ENCODE assay signal across 8 mouse cellular contexts in the genomic region with DNA sequence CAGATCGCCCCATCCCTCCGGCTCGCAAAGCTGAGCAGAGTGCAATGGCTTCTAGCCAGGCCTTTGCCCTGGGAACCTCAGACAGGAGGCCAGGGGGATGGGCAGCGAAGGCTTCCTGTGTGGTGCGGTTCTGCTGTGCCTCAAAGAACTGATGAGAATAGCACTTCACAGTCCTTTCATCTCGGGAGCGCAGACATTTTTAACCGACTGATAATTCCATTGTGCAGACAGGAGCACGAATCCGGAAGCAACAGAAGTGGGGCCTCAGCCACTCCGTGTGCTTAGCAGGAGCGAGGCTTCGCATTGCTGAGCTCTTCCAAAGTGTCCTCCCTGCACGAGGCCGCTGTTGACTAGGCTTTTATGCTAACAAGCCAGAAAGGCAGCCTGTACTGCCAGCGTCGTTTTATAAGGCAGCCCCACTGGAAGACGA. TPM values are rescaled to one million over a fixed set of nuclear protein-coding genes. Genes with fewer than 3 reads are reported as not detected.
DNase-seq lines count a peak whose midpoint lies in the region; ATAC-seq lines count a peak whose summit lies in the region.

No protein-coding gene starts in this region.

- WGBS in heart, embryonic 13.5 days = 3% methylated on average over 18 of the region's 18 CpGs
- 14% methylated on average over 18 of the region's 18 CpGs for WGBS in kidney, embryonic 15.5 days
- WGBS in neural tube, embryonic 12.5 days = 18% methylated on average over 18 of the region's 18 CpGs

- DNase-seq in left cerebral cortex, postnatal 10 days (ENCODE audit: extremely low spot score in 1 of 2, low spot score in 2 of 2) = peak; percentile 38 to 74
- no peak for DNase-seq in left cerebral cortex, adult 11 months (ENCODE audit: low spot score)
- DNase-seq in cerebellum, postnatal 36 days = peak; percentile 30 to 35
- DNase-seq in lung, adult 18-20 months = peak; percentile 20 to 36
- DNase-seq in thymus, postnatal 25 days = peak; percentile 79

- ATAC-seq in heart, embryonic 13.5 days (ENCODE audit: extremely low read depth, insufficient number of reproducible peaks, low FRiP score, low TSS enrichment) = peak; percentile 68
- ATAC-seq in kidney, embryonic 15.5 days (replicated peaks; ENCODE audit: low FRiP score) = peak; percentile 30; the same call in 1 of the 2 replicates
- peak; percentile 9; the same call in 1 of the 2 replicates for ATAC-seq in neural tube, embryonic 12.5 days (ENCODE audit: low FRiP score, low read depth)

- peak overlapping the region; percentile 31 for H3K4me3 ChIP-seq in heart, embryonic 13.5 days
- H3K4me3 ChIP-seq in kidney, embryonic 15.5 days (replicated peaks) = peak overlapping the region; percentile 24
- H3K4me3 ChIP-seq in neural tube, embryonic 12.5 days = peak overlapping the region; percentile 1; the same call in 1 of the 2 replicates

- H3K27me3 ChIP-seq in heart, embryonic 13.5 days (replicated peaks) = peaks cover 86% of the 10 kb centered on the region
- 0 out of 2 replicates have a peak, but pooled peaks cover 3% of the 10 kb centered on the region for H3K27me3 ChIP-seq in kidney, embryonic 15.5 days
- no peaks in the 10 kb centered on the region for H3K27me3 ChIP-seq in neural tube, embryonic 12.5 days (replicated peaks)

- H3K36me3 ChIP-seq in heart, embryonic 13.5 days = no peaks in the 10 kb centered on the region
- H3K36me3 ChIP-seq in kidney, embryonic 15.5 days = no peaks in the 10 kb centered on the region
- H3K36me3 ChIP-seq in neural tube, embryonic 12.5 days = no peaks in the 10 kb centered on the region

- no peaks in the 10 kb centered on the region; the same call in 1 of the 2 replicates for H3K9me3 ChIP-seq in heart, embryonic 13.5 days
- no peaks in the 10 kb centered on the region for H3K9me3 ChIP-seq in kidney, embryonic 15.5 days (replicated peaks)
- H3K9me3 ChIP-seq in neural tube, embryonic 12.5 days = no peaks in the 10 kb centered on the region

- intact Hi-C loops in left cerebral cortex, postnatal 10 days (cut with DNase I) = loop anchor here (5.0 kb wide), 1 partner anchor 41 kb away; no protein-coding TSS in a partner anchor

- peak overlapping the region; percentile 65 for H3K4me2 ChIP-seq in heart, embryonic 13.5 days
- peak overlapping the region; percentile 53 for H3K4me2 ChIP-seq in kidney, embryonic 15.5 days
- peak overlapping the region; percentile 41 for H3K4me2 ChIP-seq in neural tube, embryonic 12.5 days (replicated peaks)

- peak overlapping the region; percentile 52; the same call in 1 of the 2 replicates for H3K9ac ChIP-seq in heart, embryonic 13.5 days
- H3K9ac ChIP-seq in kidney, embryonic 15.5 days = no peak overlapping the region
- H3K9ac ChIP-seq in neural tube, embryonic 12.5 days = no peak overlapping the region; the same call in 1 of the 2 replicates

- peaks cover 21% of the 10 kb centered on the region for H3K4me1 ChIP-seq in heart, embryonic 13.5 days
- peaks cover 15% of the 10 kb centered on the region for H3K4me1 ChIP-seq in kidney, embryonic 15.5 days
- H3K4me1 ChIP-seq in neural tube, embryonic 12.5 days = peaks cover 5% of the 10 kb centered on the region; the same call in 1 of the 2 replicates

- H3K27ac ChIP-seq in heart, embryonic 13.5 days (replicated peaks) = peak overlapping the region; percentile 59
- no peak overlapping the region for H3K27ac ChIP-seq in kidney, embryonic 15.5 days
- no peak overlapping the region for H3K27ac ChIP-seq in neural tube, embryonic 12.5 days

RNA-seq across cellular contexts. Expression of a gene that starts 53.6 kb away (rescaled TPM):
- 10 to 100 TPM; 86.6 to 88.5 TPM for total RNA-seq in left cerebral cortex, postnatal 10 days (2021)
- 33.9 and 39.9 TPM in 2 replicates for polyA plus RNA-seq in heart, embryonic 13.5 days (2015; fragmentation: Nextera tagmentation; extraction: Ambion mirVana)
- polyA plus RNA-seq in kidney, embryonic 15.5 days (2015; fragmentation: Nextera tagmentation; extraction: Ambion mirVana) = 73.8 and 76.3 TPM in 2 replicates
- 102 and 114 TPM in 2 replicates for polyA plus RNA-seq in neural tube, embryonic 12.5 days (2016; fragmentation: Nextera tagmentation; extraction: Ambion mirVana)

Comparison
In these comparisons a context has a peak if more than half of its experiments do, and no peak if none do; other contexts are left out.
1. ATAC-seq: peak in every context shown above with its lines; median percentile 68 in heart, embryonic 13.5 days; 30 in kidney, embryonic 15.5 days; 9 in neural tube, embryonic 12.5 days.